Mouse (Mus musculus): ENCODE results near the gene Hydin. TPM values are rescaled to one million over a fixed set of nuclear protein-coding genes. Genes with fewer than 3 reads are reported as not detected.

Hydin gene
- total and polyA plus RNA-seq, 3 experiments = 9.5 to 17.3 (median 9.8) TPM

- no peak for TF ChIP-seq KAT2A (IDR thresholded peaks at IDR 0.05; ENCODE audit: insufficient replicate concordance, low read length)
- TF ChIP-seq MAFK (IDR thresholded peaks at IDR 0.05; ENCODE audit: insufficient replicate concordance, low read length) = no peak
- no peak for TF ChIP-seq SIN3A (IDR thresholded peaks at IDR 0.05; ENCODE audit: low read length)
- TF ChIP-seq ZNF384 (IDR thresholded peaks at IDR 0.05; ENCODE audit: low read depth, low read length) = no peak
- TF ChIP-seq MAZ (IDR thresholded peaks at IDR 0.05; ENCODE audit: low read depth, low read length) = no peak
- TF ChIP-seq HCFC1 (IDR thresholded peaks at IDR 0.05; ENCODE audit: low read depth, low read length) = no peak
- no peak for TF ChIP-seq ZMIZ1 (IDR thresholded peaks at IDR 0.05; ENCODE audit: low read depth, low read length)
- no peak for TF ChIP-seq USF1 (IDR thresholded peaks at IDR 0.05; ENCODE audit: low read depth, low read length)
- no peak for TF ChIP-seq USF2 (conservative IDR thresholded peaks at IDR 0.05; ENCODE audit: low read depth, low read length)
- no peak for TF ChIP-seq CTCF (conservative IDR thresholded peaks at IDR 0.05 in 1 of 2, IDR thresholded peaks at IDR 0.05 in 1 of 2; ENCODE audit: low read depth in 2 of 2, low read length in 2 of 2)
- TF ChIP-seq RAD21 (IDR thresholded peaks at IDR 0.05; ENCODE audit: low read depth, low read length) = no peak
- no peak for TF ChIP-seq ELF1 (IDR thresholded peaks at IDR 0.05; ENCODE audit: low read depth, low read length)
- TF ChIP-seq E2F4 (IDR thresholded peaks at IDR 0.05; ENCODE audit: insufficient replicate concordance, low read depth, low read length) = no peak
- no peak for TF ChIP-seq RCOR1 (conservative IDR thresholded peaks at IDR 0.05; ENCODE audit: low read depth, low read length)
- no peak for TF ChIP-seq CHD2 (IDR thresholded peaks at IDR 0.05; ENCODE audit: low read length)
- TF ChIP-seq ZC3H11A (IDR thresholded peaks at IDR 0.05; ENCODE audit: low read depth, low read length) = no peak
- dilution Hi-C loops (cut with MboI; ENCODE audit: extremely low pct_ligation_motif_present, extremely low pct_unique_long_range_greater_than_20kb, low sequenced_read_pairs) = no loop called here
- no peak overlapping the region for H3K27ac ChIP-seq (ENCODE audit: insufficient read depth, low read depth)
- no peaks in the 10 kb centered on the region for H3K27me3 ChIP-seq (replicated peaks)
- DNase-seq (ENCODE audit: extremely low read depth) = no peak
- H3K9me3 ChIP-seq (replicated peaks; ENCODE audit: low read length) = no peaks in the 10 kb centered on the region
- no peak overlapping the region for H3K9ac ChIP-seq (ENCODE audit: insufficient read depth, low read depth)
- H3K4me3 ChIP-seq (replicated peaks in 1 of 3; ENCODE audit: low read depth in 2 of 3, low read length in 2 of 3, poor library complexity in 1 of 3) = no peak overlapping the region
- H3K4me1 ChIP-seq (ENCODE audit: control insufficient read depth in 1 of 2, insufficient read depth in 2 of 2) = no peaks in the 10 kb centered on the region
- in situ Hi-C loops (cut with MboI; ENCODE audit: low pct_ligation_motif_present, low pct_unique_long_range_greater_than_20kb, low sequenced_read_pairs) = loop anchor here (25.0 kb wide), 2 partner anchors 188 to 438 kb away; partner anchors contain the start of genes Clec18a, Cog4, Pdpr and Sf3b3
- H3K4me2 ChIP-seq (ENCODE audit: insufficient read depth, low read depth, poor library complexity, severe bottlenecking) = no peak overlapping the region
- H3K79me2 ChIP-seq (replicated peaks; ENCODE audit: control insufficient read depth, extremely low read depth, insufficient read depth, poor library complexity, severe bottlenecking) = no peaks in the 10 kb centered on the region
- peaks cover 62 to 81% of the 10 kb centered on the region in 2 experiments for H3K36me3 ChIP-seq (replicated peaks in 1 of 2; ENCODE audit: control insufficient read depth in 1 of 2, insufficient read depth in 1 of 2, low read length in 1 of 2)
Observed at GRCm38 (mm10) chr8:110649286-110649685, 382.5 kb downstream of the Hydin start.

DNA sequence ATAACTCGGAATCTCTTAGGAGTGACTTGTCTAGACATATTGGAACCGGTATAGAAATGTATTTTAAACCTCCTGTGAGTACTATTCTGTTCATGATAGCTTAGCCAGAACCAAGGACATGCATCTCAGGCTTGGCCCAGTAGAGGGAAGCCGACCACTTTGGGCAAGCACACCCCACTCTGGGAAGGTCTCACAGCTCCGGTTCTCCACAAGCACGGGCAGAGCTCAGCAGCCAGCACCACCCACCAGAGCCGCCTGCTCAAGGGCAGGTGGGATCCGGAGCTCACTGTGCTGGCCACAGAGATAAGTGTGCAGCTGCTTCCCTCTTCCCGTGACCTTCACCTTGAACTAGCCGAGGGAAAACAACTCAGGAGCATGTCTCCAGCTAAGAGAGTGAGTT is 384.1 kb downstream of the Hydin start:
- dilution Hi-C loops (cut with MboI; ENCODE audit: extremely low pct_ligation_motif_present, extremely low pct_unique_long_range_greater_than_20kb, low sequenced_read_pairs) = no loop called here
- no peak overlapping the region for H3K4me2 ChIP-seq (ENCODE audit: insufficient read depth, low read depth, poor library complexity, severe bottlenecking)
- DNase-seq (ENCODE audit: extremely low read depth) = no peak
- H3K4me3 ChIP-seq (replicated peaks in 1 of 3; ENCODE audit: low read depth in 2 of 3, low read length in 2 of 3, poor library complexity in 1 of 3) = no peak overlapping the region
- in situ Hi-C loops (cut with MboI; ENCODE audit: low pct_ligation_motif_present, low pct_unique_long_range_greater_than_20kb, low sequenced_read_pairs) = no loop called here
- TF ChIP-seq NELFE (IDR thresholded peaks at IDR 0.05; ENCODE audit: low read depth, low read length) (no peak), RCOR1 (conservative IDR thresholded peaks at IDR 0.05; ENCODE audit: low read depth, low read length) (no peak), POLR2A (IDR thresholded peaks at IDR 0.05; ENCODE audit: low read depth, low read length) (no peak), MAX (IDR thresholded peaks at IDR 0.05; ENCODE audit: low read length) (no peak), MYC (IDR thresholded peaks at IDR 0.05; ENCODE audit: low read depth, low read length) (no peak), PAX5 (IDR thresholded peaks at IDR 0.05; ENCODE audit: low read length) (no peak), RAD21 (IDR thresholded peaks at IDR 0.05; ENCODE audit: low read depth, low read length) (no peak), BHLHE40 (IDR thresholded peaks at IDR 0.05; ENCODE audit: low read depth, low read length) (no peak), TBP (conservative IDR thresholded peaks at IDR 0.05; ENCODE audit: low read depth, low read length) (no peak), ZNF384 (IDR thresholded peaks at IDR 0.05; ENCODE audit: low read depth, low read length) (no peak), GABPA (IDR thresholded peaks at IDR 0.05; ENCODE audit: insufficient replicate concordance, low read depth, low read length) (no peak), MAFK (IDR thresholded peaks at IDR 0.05; ENCODE audit: insufficient replicate concordance, low read length) (no peak), POLR2AphosphoS2 (IDR thresholded peaks at IDR 0.05; ENCODE audit: low read depth, low read length) (no peak), TCF12 (IDR thresholded peaks at IDR 0.05; ENCODE audit: low read depth, low read length) (no peak), UBTF (IDR thresholded peaks at IDR 0.05; ENCODE audit: low read depth, low read length) (no peak), USF2 (conservative IDR thresholded peaks at IDR 0.05; ENCODE audit: low read depth, low read length) (no peak), SIN3A (IDR thresholded peaks at IDR 0.05; ENCODE audit: low read length) (no peak)
- H3K27me3 ChIP-seq (replicated peaks) = no peaks in the 10 kb centered on the region
- H3K79me2 ChIP-seq (replicated peaks; ENCODE audit: control insufficient read depth, extremely low read depth, insufficient read depth, poor library complexity, severe bottlenecking) = no peaks in the 10 kb centered on the region
- peaks cover 55 to 78% of the 10 kb centered on the region in 2 experiments for H3K36me3 ChIP-seq (replicated peaks in 1 of 2; ENCODE audit: control insufficient read depth in 1 of 2, insufficient read depth in 1 of 2, low read length in 1 of 2)
- no peaks in the 10 kb centered on the region for H3K9me3 ChIP-seq (replicated peaks; ENCODE audit: low read length)
- H3K4me1 ChIP-seq (ENCODE audit: control insufficient read depth in 1 of 2, insufficient read depth in 2 of 2) = peaks cover 0 to 11% of the 10 kb centered on the region in 2 experiments; a peak in 1 of 4 replicates
- H3K9ac ChIP-seq (ENCODE audit: insufficient read depth, low read depth) = no peak overlapping the region
- no peak overlapping the region for H3K27ac ChIP-seq (ENCODE audit: insufficient read depth, low read depth)

All from CH12.LX (cell line).